Mouse (Mus musculus) heart, embryonic 16.5 days (tissue): Measurements from ENCODE around the gene Mbd6. TPM values are rescaled to one million over a fixed set of nuclear protein-coding genes. Genes with fewer than 3 reads are reported as not detected.

Experiments used
- ATAC-seq: fragments of 200-750 bp; cut with Nextera tagmentation; replicated peaks from 2 replicates; pipeline ENCODE4 v1.8.0; 2017; ENCODE audit warnings: moderate number of reproducible peaks; ENCODE audit not compliant: insufficient read depth, low FRiP score; ENCODE audit errors: extremely low read depth
- H3K27ac ChIP-seq: fragments of 300-500 bp; sonication (generic); 2 replicates; pipeline ENCODE4 v1.5.1; 2014; ENCODE audit warnings: mild to moderate bottlenecking, low read length, control low read depth, moderate library complexity
- H3K27me3 ChIP-seq: fragments of 300-500 bp; sonication (generic); 2 replicates; pipeline ENCODE4 v1.6.1; 2014; ENCODE audit warnings: low read length, mixed read lengths; ENCODE audit not compliant: control insufficient read depth, insufficient read depth
- H3K36me3 ChIP-seq: fragments of 300-500 bp; sonication (generic); 2 replicates; pipeline ENCODE4 v1.6.1; 2014; ENCODE audit not compliant: control insufficient read depth, insufficient read depth
- H3K4me1 ChIP-seq: fragments of 300-500 bp; sonication (generic); 2 replicates; pipeline ENCODE4 v1.6.1; 2014; ENCODE audit warnings: low read length, mixed read lengths; ENCODE audit not compliant: control insufficient read depth, insufficient read depth
- H3K4me2 ChIP-seq: fragments of 300-500 bp; sonication (generic); 2 replicates; pipeline ENCODE4 v1.6.1; 2014; ENCODE audit warnings: low read depth, mild to moderate bottlenecking, control low read depth, low read length
- H3K4me3 ChIP-seq: fragments of 300-500 bp; sonication (generic); 2 replicates; pipeline ENCODE4 v1.5.1; 2014; ENCODE audit warnings: mild to moderate bottlenecking, control low read depth, low read length
- H3K9ac ChIP-seq: fragments of 300-500 bp; sonication (generic); 2 replicates; pipeline ENCODE4 v1.6.1; 2014; ENCODE audit warnings: low read length, control low read depth
- H3K9me3 ChIP-seq: fragments of 300-500 bp; sonication (generic); replicated peaks from 2 replicates; pipeline ENCODE4 v1.6.1; 2016; ENCODE audit warnings: low read length; ENCODE audit not compliant: control insufficient read depth
- WGBS: fragments of 180-500 bp; shearing (Covaris S2); extraction: QIAGEN DNeasy Blood & Tissue Kit; methylation state at CpG from one replicate; pipeline ENCODE4 v1.1.7; 2014; 5-methylcytosine and 5-hydroxymethylcytosine counted together
- polyA plus RNA-seq: library from polyadenylated mRNA; unstranded; fragments of >200 nt; fragmentation: Nextera tagmentation; extraction: Ambion mirVana; gene quantifications from 2 replicates; pipeline ENCODE4 v1.2.1, GENCODE M21; 2015

The Mbd6 gene
- polyA plus RNA-seq, 1 experiment from 2014 or later = 11.4 TPM

DNA sequence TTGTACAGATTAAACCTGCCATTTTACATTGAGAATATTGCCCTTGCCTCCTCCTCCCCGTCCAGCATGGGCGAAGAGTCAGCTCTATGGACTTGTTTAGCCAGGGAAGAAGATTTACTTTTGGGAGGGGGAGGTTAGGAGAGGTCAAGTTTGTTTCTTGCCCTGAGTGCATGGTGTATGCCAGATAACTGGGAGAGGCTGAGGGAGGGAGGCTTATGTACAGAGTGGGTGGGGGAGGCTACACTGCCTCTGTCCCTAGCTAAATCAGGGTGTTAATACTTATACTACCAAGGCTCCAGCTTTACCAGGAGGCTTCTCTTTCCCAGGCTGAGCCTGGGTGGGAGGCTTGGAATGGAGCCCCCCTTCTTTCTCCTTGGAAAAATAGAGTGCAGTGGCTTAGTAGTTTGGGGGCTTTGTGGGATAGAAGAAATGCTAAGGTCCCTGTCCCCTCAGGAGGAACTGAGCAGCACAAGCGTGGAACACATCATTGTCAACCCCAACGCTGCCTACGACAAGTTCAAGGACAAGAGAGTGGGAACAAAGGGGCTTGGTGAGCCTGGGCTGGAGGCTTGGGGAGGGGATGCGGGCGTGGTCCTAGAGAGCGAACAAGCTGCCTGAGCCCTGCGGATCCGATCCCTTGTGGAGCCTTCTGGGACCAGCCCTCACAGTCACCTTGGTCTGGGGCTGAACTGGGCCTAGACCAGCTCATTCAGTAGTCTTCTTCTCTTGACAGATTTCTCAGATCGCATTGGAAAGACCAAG is 14.4 kb downstream of the Mbd6 start:
- H3K9me3 ChIP-seq = no peaks in the 10 kb centered on the region
- no peaks in the 10 kb centered on the region for H3K27me3 ChIP-seq
- H3K4me2 ChIP-seq = no peak overlapping the region
- H3K36me3 ChIP-seq = peaks cover 69% of the 10 kb centered on the region
- 84% methylated on average over 11 of the region's 11 CpGs for WGBS
- H3K27ac ChIP-seq = no peak overlapping the region
- H3K9ac ChIP-seq = no peak overlapping the region
- H3K4me3 ChIP-seq = no peak overlapping the region
- H3K4me1 ChIP-seq = peaks cover 3% of the 10 kb centered on the region; the same call in 1 of the 2 replicates
- no peak for ATAC-seq

DNA sequence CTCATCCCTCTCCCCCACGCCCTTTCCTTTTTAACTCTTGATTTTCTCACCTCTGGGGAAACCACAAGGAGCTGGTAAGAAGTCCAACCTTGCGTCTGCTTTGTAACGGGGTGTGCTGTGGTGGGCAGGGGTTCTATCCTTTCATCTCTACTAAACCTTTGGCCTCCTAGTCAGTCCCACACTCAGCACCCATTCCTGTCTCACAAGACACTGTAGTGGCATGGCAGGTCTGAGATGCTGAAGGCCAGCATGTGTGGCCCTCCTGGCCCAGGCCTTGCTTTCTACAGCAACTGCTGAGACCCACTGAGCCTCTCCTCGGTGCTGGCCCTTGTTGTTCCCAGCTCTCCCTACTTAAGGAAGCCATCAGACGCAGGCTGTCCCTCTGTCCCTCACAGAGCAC is 16.4 kb downstream of the Mbd6 start:
- H3K4me3 ChIP-seq = no peak overlapping the region
- H3K9me3 ChIP-seq = no peaks in the 10 kb centered on the region
- 87% methylated on average over 5 of the region's 5 CpGs for WGBS
- no peak overlapping the region for H3K4me2 ChIP-seq
- peaks cover 53% of the 10 kb centered on the region for H3K36me3 ChIP-seq
- H3K27me3 ChIP-seq = no peaks in the 10 kb centered on the region
- no peak overlapping the region for H3K9ac ChIP-seq
- H3K4me1 ChIP-seq = peaks cover 17% of the 10 kb centered on the region
- H3K27ac ChIP-seq = no peak overlapping the region
- ATAC-seq = no peak

DNA sequence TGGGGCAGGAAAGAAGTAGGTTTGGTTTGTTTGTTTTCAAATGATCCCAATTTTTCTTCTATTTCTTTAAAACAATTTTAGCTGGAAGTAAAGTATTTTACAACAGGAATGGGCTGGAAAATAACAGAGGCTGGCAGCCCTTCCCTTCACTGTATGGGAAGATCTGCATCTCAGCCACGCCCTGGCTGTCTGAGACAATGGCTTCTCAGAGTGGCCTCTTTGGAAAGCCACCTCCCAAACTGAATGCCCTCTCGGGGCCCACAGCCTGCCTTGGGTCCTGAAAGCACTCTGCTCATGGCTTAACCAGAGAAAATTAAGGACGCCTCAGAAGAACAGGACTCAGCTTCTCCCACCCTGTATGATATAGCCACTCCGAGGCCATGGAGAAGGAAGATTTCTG is 18.9 kb downstream of the Mbd6 start:
- peaks cover 29% of the 10 kb centered on the region for H3K36me3 ChIP-seq
- no peaks in the 10 kb centered on the region for H3K27me3 ChIP-seq
- 81% methylated on average over 4 of the region's 4 CpGs for WGBS

DNA sequence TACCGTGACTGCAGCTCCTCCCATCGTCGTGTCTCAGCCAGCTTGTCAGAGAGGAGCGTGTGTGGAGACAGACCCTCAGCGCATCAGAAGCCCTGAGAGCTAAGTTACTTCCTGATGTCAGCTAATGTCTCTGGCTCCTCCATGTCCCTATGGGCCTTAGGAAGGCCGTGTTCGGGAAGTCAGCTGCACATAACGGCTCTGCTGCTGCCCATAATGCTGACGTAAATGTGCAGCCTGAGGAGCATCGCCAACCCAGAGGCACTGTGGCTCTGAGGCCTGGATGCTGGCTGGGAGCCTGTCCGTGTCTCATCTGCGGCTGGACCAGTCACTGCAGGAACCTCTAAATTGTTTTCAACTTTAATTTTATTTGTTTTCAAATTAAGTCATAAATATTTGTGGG is 19.8 kb downstream of the Mbd6 start:
- Histone ChIP-seq H3K27me3 (peaks cover 4% of the 10 kb centered on the region; the same call in 1 of the 2 replicates), H3K9me3 (no peaks in the 10 kb centered on the region), H3K4me1 (peaks cover 22% of the 10 kb centered on the region), H3K27ac (0 out of 2 replicates have a peak overlapping the region, but pooled peaks have one; percentile 36), H3K4me2 (no peak overlapping the region), H3K36me3 (peaks cover 26% of the 10 kb centered on the region), H3K4me3 (no peak overlapping the region), H3K9ac (no peak overlapping the region)
- 75% methylated on average over 12 of the region's 12 CpGs for WGBS
- ATAC-seq = no peak

More for the DNA sequence above, 18.9 kb downstream of the Mbd6 start:
- Histone ChIP-seq H3K27ac (no peak overlapping the region), H3K4me1 (peaks cover 22% of the 10 kb centered on the region), H3K9me3 (no peaks in the 10 kb centered on the region), H3K4me2 (no peak overlapping the region), H3K9ac (no peak overlapping the region), H3K4me3 (no peak overlapping the region)
- no peak for ATAC-seq

DNA sequence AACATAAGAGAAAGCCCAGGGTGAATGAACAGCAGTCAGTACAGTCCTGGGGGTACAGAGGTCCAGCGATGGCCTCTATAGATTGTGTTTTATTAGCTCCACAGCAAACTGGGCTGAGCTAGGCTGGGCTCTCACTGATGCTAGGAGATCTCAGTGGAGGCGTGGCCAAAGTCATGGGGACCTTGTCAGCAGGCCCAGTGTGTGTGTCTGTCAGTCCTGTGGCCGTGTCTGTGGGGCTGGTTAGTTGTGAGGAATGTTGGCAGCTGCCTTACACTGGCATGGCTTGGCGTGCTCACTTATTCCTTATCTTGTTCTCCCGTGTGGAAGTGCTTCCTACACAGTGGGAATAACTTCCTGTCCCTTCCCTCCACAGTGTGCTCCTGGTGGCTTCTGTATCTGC is 20.4 kb downstream of the Mbd6 start:
- peak overlapping the region; percentile 4; the same call in 1 of the 2 replicates for H3K9ac ChIP-seq
- no peaks in the 10 kb centered on the region for H3K9me3 ChIP-seq
- peaks cover 7% of the 10 kb centered on the region for H3K27me3 ChIP-seq
- H3K27ac ChIP-seq = peak overlapping the region; percentile 36; the same call in 1 of the 2 replicates
- 44% methylated on average over 5 of the region's 5 CpGs for WGBS
- H3K4me1 ChIP-seq = peaks cover 21% of the 10 kb centered on the region
- no peak for ATAC-seq
- H3K4me3 ChIP-seq = no peak overlapping the region
- H3K4me2 ChIP-seq = no peak overlapping the region; the same call in 1 of the 2 replicates
- H3K36me3 ChIP-seq = peaks cover 26% of the 10 kb centered on the region

- Histone ChIP-seq H3K9ac (peak overlapping the region; percentile 94), H3K9me3 (no peaks in the 10 kb centered on the region), H3K36me3 (peaks cover 17% of the 10 kb centered on the region), H3K4me2 (peak overlapping the region; percentile 86), H3K27ac (no peak overlapping the region), H3K4me3 (peak overlapping the region; percentile 69), H3K27me3 (peaks cover 17% of the 10 kb centered on the region), H3K4me1 (peaks cover 25% of the 10 kb centered on the region)
- no peak for ATAC-seq
- 61% methylated on average over 5 of the region's 5 CpGs for WGBS
Measured at GRCm38 (mm10) chr10:127267318-127267717, 21.5 kb downstream of the Mbd6 start.

DNA sequence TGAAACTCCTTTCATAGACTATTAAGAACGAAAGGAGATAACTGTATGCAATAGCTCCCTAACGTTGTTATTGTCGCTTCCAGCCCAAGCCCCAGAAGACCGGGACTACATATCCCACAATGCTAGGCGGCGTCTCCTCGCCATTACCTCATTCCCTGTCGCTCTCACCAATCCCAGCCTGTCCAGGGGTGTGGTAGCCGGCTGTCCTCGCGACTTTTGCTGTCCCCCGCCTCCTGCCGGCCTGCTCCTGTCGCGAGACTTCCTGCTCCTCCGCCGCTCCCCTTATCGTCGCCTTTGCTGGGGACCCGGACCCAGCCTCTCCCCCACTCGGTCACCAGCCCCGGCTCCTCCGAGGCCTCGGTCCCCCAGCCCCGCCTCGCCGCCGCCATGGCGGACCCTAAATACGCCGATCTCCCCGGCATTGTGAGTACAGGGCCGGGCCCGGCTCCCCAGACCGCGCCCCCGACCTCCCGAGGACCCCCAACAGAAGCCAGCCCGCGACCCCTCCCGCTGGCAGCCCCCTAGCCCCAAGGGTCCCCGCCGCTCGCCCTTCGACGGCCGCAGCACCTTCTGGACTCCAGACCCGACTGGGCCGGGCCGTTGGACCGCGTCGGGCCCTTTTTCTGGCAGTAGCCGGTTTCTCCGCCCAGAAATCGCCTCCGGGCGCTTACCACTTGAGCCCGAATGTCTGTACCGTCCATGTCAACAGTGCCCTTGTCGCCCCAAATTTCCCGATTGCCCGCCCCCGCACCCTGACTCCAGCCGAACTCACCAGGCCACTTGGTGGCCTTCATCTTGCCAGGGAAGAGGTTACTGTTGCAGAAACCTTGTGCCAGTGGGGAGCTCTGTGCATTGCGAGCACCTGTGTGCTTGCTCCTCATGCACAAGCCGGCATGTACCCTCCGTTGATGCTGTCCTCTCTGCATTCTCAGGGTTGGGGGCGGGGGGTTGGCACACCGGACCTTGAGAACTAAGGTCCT is 22.4 kb downstream of the Mbd6 start, which contains the start of gene Dctn2:
Dctn2 (plus strand) TSS at position 257 of the 980 bp plus-strand sequence.
- peaks cover 25% of the 10 kb centered on the region for H3K4me1 ChIP-seq
- peak within 1 kb of the TSS; percentile 94 for H3K9ac ChIP-seq
- peaks cover 24% of the 10 kb centered on the region for H3K27me3 ChIP-seq
- H3K4me2 ChIP-seq = peak within 1 kb of the TSS; percentile 86
- ATAC-seq = peak; percentile 99
- H3K4me3 ChIP-seq = peak within 1 kb of the TSS; percentile 69
- H3K36me3 ChIP-seq = peaks cover 12% of the 10 kb centered on the region
- H3K9me3 ChIP-seq = no peaks in the 10 kb centered on the region
- under 1% methylated on average over 69 of the region's 70 CpGs for WGBS
- H3K27ac ChIP-seq = peak within 1 kb of the TSS; percentile 72

DNA sequence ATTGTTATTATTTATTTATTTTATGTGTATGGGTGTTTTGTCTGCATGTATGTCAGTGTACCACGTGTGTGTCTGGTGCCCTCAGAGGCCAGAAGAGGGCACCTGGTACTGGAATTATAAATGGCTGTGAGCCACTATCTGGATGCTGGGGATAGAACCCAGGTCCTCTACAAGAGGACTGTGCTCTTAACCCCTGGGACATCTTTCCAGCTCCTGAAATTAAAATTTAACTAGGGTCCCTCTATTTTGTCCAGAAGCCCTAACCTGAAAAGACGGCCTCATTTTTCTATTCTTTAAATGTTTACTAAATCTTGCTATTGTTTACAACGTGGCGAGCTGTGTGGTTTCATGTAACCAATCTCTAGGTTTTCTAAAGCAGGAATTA is 23.1 kb downstream of the Mbd6 start:
- 25% methylated on average over 4 of the region's 4 CpGs for WGBS
- H3K27ac ChIP-seq = no peak overlapping the region
- no peaks in the 10 kb centered on the region for H3K9me3 ChIP-seq
- ATAC-seq = no peak
- no peak overlapping the region; the same call in 1 of the 2 replicates for H3K9ac ChIP-seq
- H3K4me1 ChIP-seq = peaks cover 25% of the 10 kb centered on the region
- H3K4me2 ChIP-seq = peak overlapping the region; percentile 43
- peak overlapping the region; percentile 69 for H3K4me3 ChIP-seq
- H3K36me3 ChIP-seq = peaks cover 6% of the 10 kb centered on the region
- peaks cover 30% of the 10 kb centered on the region for H3K27me3 ChIP-seq
